Mouse (Mus musculus) G1E (cell line): Measurements from ENCODE around the gene Nos1ap.

ENCODE experiments used
- CTCF ChIP-seq: IDR thresholded peaks from 2 replicates; pipeline ENCODE4 v1.5.1; 2012; ENCODE audit warnings: low read depth, low read length, inconsistent platforms, mixed read lengths
- GATA1 ChIP-seq: IDR thresholded peaks from 2 replicates; pipeline ENCODE4 v1.6.1; 2012; ENCODE audit warnings: borderline replicate concordance, low read length, inconsistent platforms, mixed read lengths

- TF ChIP-seq CTCF (no peak), GATA1 (no peak)
These were observed 257.7 kb downstream of the Nos1ap start for GRCm38 (mm10) chr1:170331926-170332325.
